Mouse (Mus musculus): Measurements from ENCODE around the gene Camsap1.

GRCm38 (mm10) chr2:25909872-25910271 lies 73.2 kb downstream of the Camsap1 start:
- TF ChIP-seq CTCF (IDR thresholded peaks at IDR 0.05; ENCODE audit: control insufficient read depth, insufficient read depth, insufficient read length) (no peak), MAX (IDR thresholded peaks at IDR 0.05) (no peak), MYOD1 (IDR thresholded peaks at IDR 0.05; ENCODE audit: control insufficient read depth, insufficient read length, low read depth) (no peak), CEBPB (IDR thresholded peaks at IDR 0.05; ENCODE audit: low read depth) (no peak)

Data from C2C12 (cell line).